Comparison of ENCODE assay signal across 8 mouse cellular contexts in genomic region chr8:77549121-77549706, GRCm38 (mm10). TPM values are rescaled to one million over a fixed set of nuclear protein-coding genes. Genes with fewer than 3 reads are reported as not detected.
A peak's percentile ranks its signal among the peaks of the same experiment; 100 is the strongest.
DNase-seq lines count a peak whose midpoint lies in the region; ATAC-seq and TF ChIP-seq lines count a peak whose summit lies in the region.

TSS of gene Prmt9 (plus strand) at chr8:77549397.

- peak within 1 kb of the TSS; percentile 96 for H3K4me3 ChIP-seq in cortical plate, adult 2 months (ENCODE audit: insufficient read depth, low read length)

- peak; percentile 93 for ATAC-seq in activated CD4-positive, CD25-positive, alpha-beta regulatory T cell, adult 4 months
- ATAC-seq in megakaryocyte progenitor cell, adult 5-6 weeks (replicated peaks; ENCODE audit: poor library complexity), result peak; percentile 83

- H3K4me1 ChIP-seq in cortical plate, adult 2 months (ENCODE audit: control insufficient read depth, insufficient read depth, low read length), result no peaks in the 10 kb centered on the region; the same call in none of the 2 replicates

- no peak for TF ChIP-seq CTCF in cortical plate, adult 2 months (IDR thresholded peaks at IDR 0.05; ENCODE audit: extremely low read depth, insufficient read depth, low read length)

- peak; percentile 94 for TF ChIP-seq POLR2A in cortical plate, adult 2 months (IDR thresholded peaks at IDR 0.05; ENCODE audit: extremely low read depth, insufficient read depth, low read length)

- H3K27ac ChIP-seq in cortical plate, adult 2 months (ENCODE audit: insufficient read depth, low read length), result peak within 1 kb of the TSS; percentile 73

- peak; percentile 96 for DNase-seq in gastrocnemius, postnatal 10 days
- peak; percentile 94 for DNase-seq in induced T-regulatory cell, adult 2 months (ENCODE audit: low read depth)
- DNase-seq in left cerebral cortex, adult 9 months (ENCODE audit: low spot score in 2 of 2), result peak; percentile 81 to 93
- peak; percentile 93 for DNase-seq in right cerebral cortex, postnatal 14 days
- peak; percentile 92 for DNase-seq in urinary bladder, postnatal 36 days (ENCODE audit: low spot score in 2 of 2)

RNA-seq across cellular contexts. Expression of gene Prmt9, which starts in this region (rescaled TPM):
- 10 to 100 TPM; 11.5 to 15.7 TPM for polyA plus RNA-seq in activated CD4-positive, CD25-positive, alpha-beta regulatory T cell, adult 4 months (2017; shearing (Covaris generic))
- polyA plus RNA-seq in cortical plate, adult 2 months (2012; rRNA removed), result 19.4 and 19.5 TPM in 2 replicates
- 10 to 100 TPM in 1 of 2 experiments, 1 to 10 TPM in 1; 9.3 to 10.1 TPM for total RNA-seq in gastrocnemius, postnatal 10 days (2021)
- 19.4 and 22.6 TPM in 2 replicates for total RNA-seq in megakaryocyte progenitor cell, adult 5-6 weeks (2015)
- 23.2 and 31.2 TPM in 2 replicates for total RNA-seq in megakaryocyte progenitor cell, adult 5-6 weeks (2017)

Comparison
In these comparisons a context has a peak if more than half of its experiments do, and no peak if none do; other contexts are left out.
1. Peak in every context shown above with its lines: DNase-seq, ATAC-seq, H3K4me3 ChIP-seq and H3K27ac ChIP-seq.